In the genomic region with DNA sequence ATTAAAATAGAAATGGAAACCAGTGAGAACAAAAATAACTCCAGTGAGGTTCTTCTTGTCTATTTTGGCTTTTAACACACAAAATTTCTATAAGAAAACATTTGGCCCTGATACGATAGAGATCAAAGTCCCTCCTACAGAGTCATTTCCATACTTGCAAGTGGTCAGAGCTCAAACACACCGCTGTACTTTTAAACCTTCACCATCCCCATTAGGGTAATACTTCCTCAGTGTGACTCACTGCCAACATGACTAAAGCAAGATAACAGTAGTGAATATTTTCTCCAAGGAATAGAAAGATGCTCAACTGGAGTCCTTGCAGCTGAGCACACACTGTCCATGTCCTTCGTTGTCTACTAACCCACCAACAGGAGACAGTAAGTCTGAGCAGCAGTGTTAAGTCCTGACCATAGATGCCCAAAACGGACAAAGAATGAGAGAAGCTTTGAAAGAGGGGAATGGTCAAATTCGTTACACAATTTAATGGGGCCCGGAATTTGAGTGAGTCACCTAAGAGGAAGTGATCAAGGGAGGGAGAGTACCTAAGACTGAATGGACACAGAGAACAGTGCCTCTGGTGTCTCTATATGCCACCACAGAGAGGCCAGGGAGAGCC, we compare ENCODE assay signal across 16 mouse cellular contexts. TPM values are rescaled to one million over a fixed set of nuclear protein-coding genes. Genes with fewer than 3 reads are reported as not detected.
DNase-seq lines count a peak whose midpoint lies in the region; ATAC-seq and TF ChIP-seq lines count a peak whose summit lies in the region.
"Had no signal": no experiment of that assay in that cellular context is flagged by ENCODE, and none has a peak within 500 bp of the region (broad histone marks: within the 10 kb centered on the region; RNA-seq: fewer than 3 reads in every experiment).

No protein-coding gene starts in this region.

- WGBS in lung, postnatal 0 days = 69% methylated on average over 6 of the region's 6 CpGs
- WGBS in large intestine, adult 2 months = 34% methylated on average over 6 of the region's 6 CpGs
- 72% methylated on average over 6 of the region's 6 CpGs for WGBS in stomach, embryonic 16.5 days

- H3K9ac ChIP-seq in lung, postnatal 0 days (replicated peaks; ENCODE audit: low read depth) = no peak overlapping the region
- no peak overlapping the region for H3K9ac ChIP-seq in stomach, embryonic 16.5 days (ENCODE audit: low read length)
- H3K9ac ChIP-seq: liver, embryonic 15.5 days had no signal

- H3K4me3 ChIP-seq in lung, postnatal 0 days (ENCODE audit: low read depth, low read length) = no peak overlapping the region
- no peak overlapping the region for H3K4me3 ChIP-seq in stomach, embryonic 16.5 days (replicated peaks; ENCODE audit: low read length)
- H3K4me3 ChIP-seq: erythroblast, embryonic 14.5 days; heart, adult 2 months; liver, embryonic 15.5 days had no signal

- no peak overlapping the region for H3K27ac ChIP-seq in lung, postnatal 0 days (ENCODE audit: low read length)
- H3K27ac ChIP-seq in stomach, embryonic 16.5 days (ENCODE audit: low read length) = peak overlapping the region; percentile 60
- H3K27ac ChIP-seq: heart, adult 2 months; liver, embryonic 15.5 days had no signal

- TF ChIP-seq CTCF in lung, postnatal 0 days (IDR thresholded peaks at IDR 0.05) = no peak

- no peaks in the 10 kb centered on the region for H3K9me3 ChIP-seq in lung, postnatal 0 days (ENCODE audit: low read length)
- no peaks in the 10 kb centered on the region for H3K9me3 ChIP-seq in stomach, embryonic 16.5 days (replicated peaks; ENCODE audit: control insufficient read depth, low read length)
- H3K9me3 ChIP-seq: liver, embryonic 15.5 days had no signal

- no peaks in the 10 kb centered on the region for H3K4me1 ChIP-seq in lung, postnatal 0 days (ENCODE audit: insufficient read depth, low read depth, low read length)
- H3K4me1 ChIP-seq in stomach, embryonic 16.5 days (ENCODE audit: control insufficient read depth, insufficient read depth, low read length) = peaks cover 5% of the 10 kb centered on the region; the same call in 1 of the 2 replicates
- H3K4me1 ChIP-seq: liver, embryonic 15.5 days had no signal

- H3K4me2 ChIP-seq in lung, postnatal 0 days (replicated peaks; ENCODE audit: low read depth, low read length) = no peak overlapping the region
- H3K4me2 ChIP-seq in stomach, embryonic 16.5 days (ENCODE audit: low read depth, low read length) = no peak overlapping the region
- H3K4me2 ChIP-seq: liver, embryonic 15.5 days had no signal

- H3K27me3 ChIP-seq in lung, postnatal 0 days (replicated peaks; ENCODE audit: insufficient read depth, low read length) = no peaks in the 10 kb centered on the region
- no peaks in the 10 kb centered on the region for H3K27me3 ChIP-seq in stomach, embryonic 16.5 days (ENCODE audit: control insufficient read depth, insufficient read depth, low read length)
- H3K27me3 ChIP-seq: liver, embryonic 15.5 days had no signal

- TF ChIP-seq EP300 in lung, postnatal 0 days (IDR thresholded peaks at IDR 0.05) = no peak

- ATAC-seq in lung, postnatal 0 days = peak; percentile 55; the same call in 1 of the 2 replicates
- ATAC-seq in activated CD4-positive, CD25-positive, alpha-beta regulatory T cell, adult 4 months = peak; percentile 67
- ATAC-seq in stomach, embryonic 16.5 days (ENCODE audit: insufficient read depth, low FRiP score) = peak; percentile 81

- no peaks in the 10 kb centered on the region for H3K36me3 ChIP-seq in lung, postnatal 0 days (ENCODE audit: insufficient read depth, low read length)
- no peaks in the 10 kb centered on the region for H3K36me3 ChIP-seq in stomach, embryonic 16.5 days (ENCODE audit: control insufficient read depth, insufficient read depth, low read length)
- H3K36me3 ChIP-seq: liver, embryonic 15.5 days had no signal

- peak; percentile 71 for DNase-seq in lung, postnatal 0 days (ENCODE audit: low spot score)
- no peak for DNase-seq in lung, postnatal 14 days
- DNase-seq in large intestine, adult 2 months (ENCODE audit: low read depth, low spot score) = peak; percentile 50
- no peak for DNase-seq in adrenal gland, postnatal 25 days
- DNase-seq in embryo, embryonic 9.5 days (ENCODE audit: extremely low spot score) = no peak
- DNase-seq in retina, embryonic 14.5 days (ENCODE audit: low spot score) = no peak
- DNase-seq: cerebellum, adult 11-12 months; heart, adult 2 months; heart, postnatal 36 days; kidney, adult 9 months; left cerebral cortex, postnatal 4 days; thymus, postnatal 14 days had no signal

RNA-seq across cellular contexts. Expression of a gene that starts 28.4 kb away (rescaled TPM):
- polyA plus RNA-seq in lung, postnatal 0 days (2015; fragmentation: Nextera tagmentation; extraction: Ambion mirVana) = 6.8 and 8.6 TPM in 2 replicates
- 1 to 10 TPM in 1 of 2 experiments, under 1 TPM in 1; 0.91 to 1.1 TPM for polyA plus RNA-seq in activated CD4-positive, CD25-positive, alpha-beta regulatory T cell, adult 4 months (2017; shearing (Covaris generic))
- polyA plus RNA-seq in large intestine, adult 2 months (2012; rRNA removed) = 6.7 and 11.8 TPM in 2 replicates
- 10.3 and 12.3 TPM in 2 replicates for polyA plus RNA-seq in stomach, embryonic 16.5 days (2015; fragmentation: Nextera tagmentation; extraction: Ambion mirVana)
- total RNA-seq in adrenal gland, postnatal 25 days (2021) = 1.7 and 2.8 TPM in 2 replicates
- total RNA-seq: heart, adult 2 months; heart, postnatal 36 days had no signal
- polyA plus RNA-seq: erythroblast, embryonic 14.5 days had no signal

RNA-seq across cellular contexts. Expression of a gene that starts 51.2 kb away (rescaled TPM):
- polyA plus RNA-seq in lung, postnatal 0 days (2015; fragmentation: Nextera tagmentation; extraction: Ambion mirVana) = not detected in 2 replicates
- not detected for polyA plus RNA-seq in activated CD4-positive, CD25-positive, alpha-beta regulatory T cell, adult 4 months (2017; shearing (Covaris generic))
- 0.07 TPM in 1 of 2 replicates, not detected in the other for polyA plus RNA-seq in large intestine, adult 2 months (2012; rRNA removed)
- polyA plus RNA-seq in stomach, embryonic 16.5 days (2015; fragmentation: Nextera tagmentation; extraction: Ambion mirVana) = 0.12 and 0.14 TPM in 2 replicates
- total RNA-seq in adrenal gland, postnatal 25 days (2021) = not detected in 2 replicates
- total RNA-seq: heart, adult 2 months; heart, postnatal 36 days had no signal
- polyA plus RNA-seq: erythroblast, embryonic 14.5 days; heart, adult 2 months had no signal

Comparison
In these comparisons a context has a peak if more than half of its experiments do, and no peak if none do; other contexts are left out.
1. DNase-seq: peak in lung, postnatal 0 days (single experiment) and large intestine, adult 2 months (single experiment); none in lung, postnatal 14 days (single experiment), adrenal gland, postnatal 25 days (single experiment), embryo, embryonic 9.5 days (single experiment) and retina, embryonic 14.5 days (single experiment).
2. Peak in every context shown above with its lines, with median percentiles within 50 percentile points of each other: ATAC-seq.